Mouse (Mus musculus): Measurements from ENCODE around the gene Diras2. TPM values are rescaled to one million over a fixed set of nuclear protein-coding genes. Genes with fewer than 3 reads are reported as not detected.
"Not testable (repeated sequence)": the region's sequence is repeated elsewhere in the genome, so short reads cannot be mapped to it uniquely, and the experiment has no call there.

The Diras2 gene
- total and polyA plus RNA-seq, 2 experiments from 2014 or later: 0.22 to 0.73 TPM

DNA sequence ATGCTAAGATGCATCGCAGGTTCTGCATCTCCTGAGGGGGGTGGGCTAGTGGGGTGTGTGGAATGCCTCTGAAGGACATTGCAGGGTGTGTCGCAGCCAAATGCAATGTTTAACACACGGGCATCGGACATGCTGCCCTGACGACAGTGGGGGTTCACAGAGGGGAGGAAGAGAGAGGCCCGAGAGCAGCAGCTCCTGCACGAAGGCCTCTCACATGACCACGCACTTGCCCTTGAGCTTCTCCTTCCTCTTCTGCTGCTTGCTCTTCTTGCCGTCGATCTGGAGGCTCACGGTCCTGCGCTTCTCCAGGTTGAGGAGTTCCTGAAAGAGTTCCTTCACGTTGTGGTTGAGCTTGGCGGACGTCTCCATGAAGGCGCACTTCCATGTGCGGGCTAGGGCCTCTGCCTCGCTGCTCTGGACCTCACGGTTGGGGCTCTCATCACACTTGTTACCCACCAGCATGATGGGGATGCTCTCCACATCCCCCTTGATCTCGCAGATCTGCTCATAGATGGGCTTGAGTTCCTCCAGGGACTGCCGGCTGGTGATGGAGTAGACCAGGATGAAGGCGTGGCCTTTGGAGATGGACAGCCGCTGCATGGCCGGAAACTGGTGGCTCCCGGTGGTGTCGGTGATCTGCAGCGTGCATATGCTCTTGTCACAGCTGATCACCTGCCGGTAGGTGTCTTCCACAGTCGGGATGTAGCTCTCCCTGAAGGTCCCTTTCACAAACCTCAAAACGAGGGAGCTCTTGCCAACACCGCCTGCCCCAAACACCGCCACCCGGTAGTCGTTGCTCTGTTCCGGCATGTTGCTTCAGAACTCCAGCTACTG, 23.4 kb downstream of the Diras2 start:
- Histone ChIP-seq H3K27me3 (ENCODE audit: control insufficient read depth, insufficient read depth, low read length) (no peaks in the 10 kb centered on the region), H3K27ac (ENCODE audit: low read depth) (no peak overlapping the region), H3K9me3 (replicated peaks; ENCODE audit: control insufficient read depth, low read length) (no peaks in the 10 kb centered on the region), H3K4me3 (ENCODE audit: low read depth, low read length) (no peak overlapping the region), H3K4me1 (ENCODE audit: control insufficient read depth, insufficient read depth) (0 out of 2 replicates have a peak, but pooled peaks cover 3% of the 10 kb centered on the region), H3K9ac (replicated peaks; ENCODE audit: low read depth, low read length) (no peak overlapping the region), H3K4me2 (ENCODE audit: low read depth, low read length) (no peak overlapping the region), H3K36me3 (replicated peaks; ENCODE audit: control insufficient read depth, insufficient read depth, low read length) (no peaks in the 10 kb centered on the region)
- TF ChIP-seq EP300 (IDR thresholded peaks at IDR 0.05; ENCODE audit: low read depth): no peak
- TF ChIP-seq CTCF (IDR thresholded peaks at IDR 0.05; ENCODE audit: low read depth): no peak
- ATAC-seq (ENCODE audit: insufficient read depth, low read depth): no peak
- WGBS: 87% methylated on average over 35 of the region's 35 CpGs
- DNase-seq (ENCODE audit: low spot score): no peak

- H3K27me3 ChIP-seq (ENCODE audit: control insufficient read depth, insufficient read depth, low read length); H3K9me3 ChIP-seq (replicated peaks; ENCODE audit: control insufficient read depth, low read length); H3K36me3 ChIP-seq (replicated peaks; ENCODE audit: control insufficient read depth, insufficient read depth, low read length); H3K9ac ChIP-seq (replicated peaks; ENCODE audit: low read depth, low read length); H3K4me2 ChIP-seq (ENCODE audit: low read depth, low read length); H3K4me1 ChIP-seq (ENCODE audit: control insufficient read depth, insufficient read depth); H3K4me3 ChIP-seq (ENCODE audit: low read depth, low read length); DNase-seq (ENCODE audit: low spot score); H3K27ac ChIP-seq (ENCODE audit: low read depth); ATAC-seq (ENCODE audit: insufficient read depth, low read depth): not testable (repeated sequence)
- 74% methylated on average over 3 of the region's 3 CpGs for WGBS
Measured at GRCm38 (mm10) chr13:52506822-52507221, 24.3 kb downstream of the Diras2 start.

- H3K36me3 ChIP-seq (replicated peaks; ENCODE audit: control insufficient read depth, insufficient read depth, low read length); H3K9ac ChIP-seq (replicated peaks; ENCODE audit: low read depth, low read length); H3K9me3 ChIP-seq (replicated peaks; ENCODE audit: control insufficient read depth, low read length); H3K4me3 ChIP-seq (ENCODE audit: low read depth, low read length); H3K27me3 ChIP-seq (ENCODE audit: control insufficient read depth, insufficient read depth, low read length); H3K4me2 ChIP-seq (ENCODE audit: low read depth, low read length); H3K27ac ChIP-seq (ENCODE audit: low read depth); DNase-seq (ENCODE audit: low spot score); ATAC-seq (ENCODE audit: insufficient read depth, low read depth): not testable (repeated sequence)
- WGBS: 74% methylated on average over 5 of the region's 5 CpGs
- H3K4me1 ChIP-seq (ENCODE audit: control insufficient read depth, insufficient read depth): peaks cover 17% of the 10 kb centered on the region
Measured at GRCm38 (mm10) chr13:52505683-52506285, 25.3 kb downstream of the Diras2 start.

- DNase-seq (ENCODE audit: low spot score) (peak; percentile 61), ATAC-seq (ENCODE audit: insufficient read depth, low read depth) (peak; percentile 66)
- WGBS: 7% methylated on average over 8 of the region's 8 CpGs
- Histone ChIP-seq H3K9me3 (replicated peaks; ENCODE audit: control insufficient read depth, low read length) (no peaks in the 10 kb centered on the region), H3K4me3 (ENCODE audit: low read depth, low read length) (no peak overlapping the region), H3K36me3 (replicated peaks; ENCODE audit: control insufficient read depth, insufficient read depth, low read length) (no peaks in the 10 kb centered on the region), H3K27me3 (ENCODE audit: control insufficient read depth, insufficient read depth, low read length) (no peaks in the 10 kb centered on the region), H3K27ac (ENCODE audit: low read depth) (peak overlapping the region; percentile 13; the same call in 1 of the 2 replicates), H3K9ac (replicated peaks; ENCODE audit: low read depth, low read length) (no peak overlapping the region), H3K4me2 (ENCODE audit: low read depth, low read length) (peak overlapping the region; percentile 19), H3K4me1 (ENCODE audit: control insufficient read depth, insufficient read depth) (peaks cover 14% of the 10 kb centered on the region)
- TF ChIP-seq EP300 (IDR thresholded peaks at IDR 0.05; ENCODE audit: low read depth) (no peak), CTCF (IDR thresholded peaks at IDR 0.05; ENCODE audit: low read depth) (no peak)
Measured at GRCm38 (mm10) chr13:52501686-52502085, 29.4 kb downstream of the Diras2 start.

DNA sequence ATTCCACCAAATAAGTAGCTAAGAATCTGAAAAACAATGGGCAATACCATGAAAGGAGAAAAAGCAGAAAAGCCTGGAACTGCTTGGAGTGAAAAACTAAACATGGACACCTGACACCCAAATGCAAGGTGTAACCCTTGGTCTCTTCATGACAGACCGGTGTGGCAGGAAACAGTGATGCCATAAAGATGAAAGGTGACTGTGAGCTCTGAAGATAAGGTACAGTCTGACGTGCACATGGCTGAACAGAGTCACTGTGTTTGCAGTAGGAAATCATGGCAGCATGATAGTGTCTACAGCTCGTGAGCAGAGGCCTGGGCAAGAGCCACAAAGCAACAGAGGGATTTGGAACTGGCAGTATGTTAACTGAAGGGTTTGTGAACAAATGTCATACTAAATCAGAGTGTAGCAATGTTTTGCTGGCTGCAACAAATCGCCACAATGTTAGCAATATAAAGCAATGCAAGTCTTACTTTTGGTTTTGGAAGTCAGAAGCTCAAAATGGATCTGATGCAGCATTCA, 34.0 kb downstream of the Diras2 start:
- ATAC-seq (ENCODE audit: insufficient read depth, low read depth) (no peak), DNase-seq (ENCODE audit: low spot score) (no peak)
- H3K4me3 ChIP-seq (ENCODE audit: low read depth, low read length): no peak overlapping the region
- no peak overlapping the region for H3K4me2 ChIP-seq (ENCODE audit: low read depth, low read length)
- H3K27ac ChIP-seq (ENCODE audit: low read depth): no peak overlapping the region
- no peaks in the 10 kb centered on the region for H3K36me3 ChIP-seq (replicated peaks; ENCODE audit: control insufficient read depth, insufficient read depth, low read length)
- H3K9me3 ChIP-seq (replicated peaks; ENCODE audit: control insufficient read depth, low read length): no peaks in the 10 kb centered on the region
- WGBS: 51% methylated on average over 4 of the region's 4 CpGs
- peaks cover 14% of the 10 kb centered on the region for H3K4me1 ChIP-seq (ENCODE audit: control insufficient read depth, insufficient read depth)
- TF ChIP-seq CTCF (IDR thresholded peaks at IDR 0.05; ENCODE audit: low read depth): no peak
- no peak for TF ChIP-seq EP300 (IDR thresholded peaks at IDR 0.05; ENCODE audit: low read depth)
- H3K9ac ChIP-seq (replicated peaks; ENCODE audit: low read depth, low read length): no peak overlapping the region
- no peaks in the 10 kb centered on the region for H3K27me3 ChIP-seq (ENCODE audit: control insufficient read depth, insufficient read depth, low read length)
